Mouse (Mus musculus) midbrain, embryonic 10.5 days (tissue): ENCODE results near the gene Pced1b. TPM values are rescaled to one million over a fixed set of nuclear protein-coding genes. Genes with fewer than 3 reads are reported as not detected.

Experiments
- DNase-seq: peaks from one replicate; pipeline ENCODE4 v3.0.0-alpha.2; 2017; ENCODE audit warnings: low spot score
- H3K27ac ChIP-seq: fragments of 300-500 bp; sonication (generic); replicated peaks from 2 replicates; pipeline ENCODE4 v1.5.1; 2016; ENCODE audit warnings: mild to moderate bottlenecking
- H3K27me3 ChIP-seq: fragments of 300-500 bp; sonication (generic); 2 replicates; pipeline ENCODE4 v1.6.1; 2016; ENCODE audit warnings: low read depth, mild to moderate bottlenecking; ENCODE audit not compliant: poor library complexity, severe bottlenecking
- H3K36me3 ChIP-seq: fragments of 300-500 bp; sonication (generic); 2 replicates; pipeline ENCODE4 v1.6.1; 2016; ENCODE audit warnings: mild to moderate bottlenecking, moderate library complexity
- H3K4me1 ChIP-seq: fragments of 300-500 bp; sonication (generic); 2 replicates; pipeline ENCODE4 v1.6.1; 2016
- H3K4me3 ChIP-seq: fragments of 300-500 bp; sonication (generic); 2 replicates; pipeline ENCODE4 v1.5.1; 2016; ENCODE audit warnings: mild to moderate bottlenecking, moderate library complexity
- H3K9me3 ChIP-seq: fragments of 300-500 bp; sonication (generic); replicated peaks from 2 replicates; pipeline ENCODE4 v1.6.1; 2016; ENCODE audit warnings: mild to moderate bottlenecking
- WGBS: fragments of 180-500 bp; shearing (Covaris S2); methylation state at CpG from one replicate; pipeline ENCODE4 v1.1.7; 2016; 5-methylcytosine and 5-hydroxymethylcytosine counted together
- polyA plus RNA-seq: library from polyadenylated mRNA; unstranded; fragments of >200 nt; fragmentation: Nextera tagmentation; extraction: Ambion mirVana; gene quantifications from 2 replicates; pipeline ENCODE4 v1.2.1, GENCODE M21; 2016

Pced1b gene
- polyA plus RNA-seq, 1 experiment from 2014 or later, result 4.6 TPM

GRCm38 (mm10) chr15:97431533-97431932 is 184.6 kb downstream of the Pced1b start:
- DNase-seq, result no peak
- H3K4me1 ChIP-seq, result no peaks in the 10 kb centered on the region
- no peak overlapping the region for H3K27ac ChIP-seq
- H3K4me3 ChIP-seq, result no peak overlapping the region
- WGBS, result 94% methylated on average over 6 of the region's 6 CpGs
- H3K9me3 ChIP-seq, result no peaks in the 10 kb centered on the region
- no peaks in the 10 kb centered on the region for H3K27me3 ChIP-seq
- no peaks in the 10 kb centered on the region for H3K36me3 ChIP-seq

DNA sequence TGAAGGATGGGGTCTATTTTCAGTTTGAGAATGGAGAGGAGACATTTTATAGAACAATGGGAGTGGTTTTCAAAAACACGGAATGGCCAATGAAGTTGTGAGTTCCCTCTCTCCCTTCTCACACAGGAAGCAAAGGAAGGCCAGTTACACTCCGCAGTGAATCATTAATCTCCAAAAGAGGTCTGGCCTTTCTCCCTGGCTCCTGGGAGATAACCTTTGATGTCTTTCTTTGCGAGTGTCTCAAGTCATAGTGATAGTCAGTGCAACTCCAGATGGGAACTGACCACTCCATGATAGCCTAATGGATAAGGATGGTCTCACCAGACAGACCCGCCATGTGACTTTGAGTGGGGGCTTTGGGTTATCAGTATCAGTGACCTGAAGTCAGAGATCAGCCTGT is 185.3 kb downstream of the Pced1b start:
- Histone ChIP-seq H3K36me3 (no peaks in the 10 kb centered on the region), H3K9me3 (no peaks in the 10 kb centered on the region), H3K4me1 (no peaks in the 10 kb centered on the region), H3K4me3 (no peak overlapping the region), H3K27me3 (no peaks in the 10 kb centered on the region), H3K27ac (no peak overlapping the region)
- DNase-seq, result no peak
- 75% methylated on average over 4 of the region's 4 CpGs for WGBS

Other genes starting within 250 kb of the Pced1b start
- 24.4 and 27.3 TPM in 2 replicates for gene Slc38a4, start 191.2 kb upstream of the Pced1b start, polyA plus RNA-seq
- 4.3 and 4.4 TPM in 2 replicates for gene Amigo2, start 180 bp downstream of the Pced1b start, polyA plus RNA-seq